Mouse (Mus musculus) liver, adult 2 months (tissue): ENCODE measurements around the gene Lnpep.

ENCODE experiments used
- CTCF ChIP-seq: fragments of 200-500 bp; IDR thresholded peaks from 2 replicates; pipeline ENCODE4 v1.5.1; 2011; ENCODE audit warnings: low read depth, low read length, control low read depth
- POLR2A ChIP-seq: fragments of 200-500 bp; IDR thresholded peaks from 2 replicates; pipeline ENCODE4 v1.6.1; 2011; ENCODE audit warnings: low read length, control low read depth; ENCODE audit not compliant: insufficient read depth; ENCODE audit errors: extremely low read depth

GRCm38 (mm10) chr17:17624421-17624956, 361 bp downstream of the Lnpep start:
- peak; percentile 52 for TF ChIP-seq POLR2A
- no peak; the same call in 1 of the 2 replicates for TF ChIP-seq CTCF
